Mouse (Mus musculus) neural tube, embryonic 11.5 days (tissue): ENCODE results near the gene Fam19a5. TPM values are rescaled to one million over a fixed set of nuclear protein-coding genes. Genes with fewer than 3 reads are reported as not detected.

Experiments
- ATAC-seq: fragments of 200-750 bp; cut with Nextera tagmentation; 2 replicates; pipeline ENCODE4 v1.8.0; 2017; ENCODE audit warnings: moderate number of reproducible peaks, mild to moderate bottlenecking, moderate TSS enrichment, moderate library complexity; ENCODE audit not compliant: insufficient read depth, low FRiP score, low TSS enrichment
- DNase-seq: peaks from one replicate; pipeline ENCODE4 v3.0.0-alpha.2; 2015; ENCODE audit warnings: low spot score
- H3K27ac ChIP-seq: fragments of 300-500 bp; sonication (generic); 2 replicates; pipeline ENCODE4 v1.5.1; 2014; ENCODE audit warnings: low read depth, mild to moderate bottlenecking, low read length
- H3K27me3 ChIP-seq: fragments of 300-500 bp; sonication (generic); 2 replicates; pipeline ENCODE4 v1.6.1; 2014; ENCODE audit warnings: mild to moderate bottlenecking, low read length, mixed read lengths; ENCODE audit not compliant: control insufficient read depth, insufficient read depth
- H3K36me3 ChIP-seq: fragments of 300-500 bp; sonication (generic); 2 replicates; pipeline ENCODE4 v1.6.1; 2014; ENCODE audit warnings: mild to moderate bottlenecking, low read length, moderate library complexity, mixed read lengths; ENCODE audit not compliant: control insufficient read depth, insufficient read depth
- H3K4me1 ChIP-seq: fragments of 300-500 bp; sonication (generic); 2 replicates; pipeline ENCODE4 v1.6.1; 2014; ENCODE audit warnings: low read length, mixed read lengths; ENCODE audit not compliant: control insufficient read depth, insufficient read depth
- H3K4me2 ChIP-seq: fragments of 300-500 bp; sonication (generic); 2 replicates; pipeline ENCODE4 v1.6.1; 2014; ENCODE audit warnings: low read depth, mild to moderate bottlenecking, moderate library complexity
- H3K4me3 ChIP-seq: fragments of 300-500 bp; sonication (generic); 2 replicates; pipeline ENCODE4 v1.5.1; 2014; ENCODE audit warnings: low read depth, low read length
- H3K9ac ChIP-seq: fragments of 300-500 bp; sonication (generic); 2 replicates; pipeline ENCODE4 v1.6.1; 2014; ENCODE audit warnings: mild to moderate bottlenecking, low read length
- H3K9me3 ChIP-seq: fragments of 300-500 bp; sonication (generic); 2 replicates; pipeline ENCODE4 v1.6.1; 2016; ENCODE audit warnings: low read length; ENCODE audit not compliant: control insufficient read depth
- WGBS: fragments of 180-500 bp; shearing (Covaris S2); extraction: QIAGEN DNeasy Blood & Tissue Kit; methylation state at CpG from one replicate; pipeline ENCODE4 v1.1.7; 2014; 5-methylcytosine and 5-hydroxymethylcytosine counted together
- polyA plus RNA-seq: library from polyadenylated mRNA; unstranded; fragments of >200 nt; fragmentation: Nextera tagmentation; extraction: Ambion mirVana; gene quantifications from 2 replicates; pipeline ENCODE4 v1.2.1, GENCODE M21; 2014

Gene Fam19a5
- polyA plus RNA-seq, 1 experiment from 2014 or later: 9.4 TPM

DNA sequence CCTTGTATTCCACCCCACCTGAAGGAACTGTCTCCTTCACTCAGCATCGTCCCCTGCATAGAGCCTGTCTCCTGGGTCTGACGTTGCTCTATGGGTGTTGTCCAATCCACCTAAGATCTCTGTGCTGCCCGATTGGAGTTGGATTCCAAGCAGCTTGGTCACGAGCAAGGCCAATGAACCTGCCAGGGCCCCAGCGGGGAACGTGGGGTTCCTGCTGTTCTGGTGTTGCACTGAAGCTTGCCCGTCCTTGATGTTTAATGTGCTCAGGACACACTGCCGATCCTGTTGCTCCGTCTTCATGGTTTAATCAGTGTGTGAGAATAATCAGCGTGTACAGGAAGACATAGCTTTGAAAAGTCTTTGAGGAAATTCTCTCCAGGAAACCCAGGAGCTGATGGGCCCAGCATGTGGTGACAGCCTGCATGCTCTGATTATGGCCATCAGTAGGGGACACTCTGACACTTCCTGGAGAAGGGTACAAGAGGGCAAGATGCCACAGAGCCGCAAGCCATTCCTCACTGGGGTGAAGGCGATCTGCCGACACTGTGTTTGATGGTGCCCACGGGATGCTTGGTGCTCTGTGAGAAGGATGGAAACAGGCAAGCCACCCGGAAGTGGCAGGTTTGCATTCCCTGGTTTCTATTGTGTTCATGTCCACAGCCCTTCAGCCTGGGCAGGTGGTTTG is 147.3 kb downstream of the Fam19a5 start:
- no peak overlapping the region for H3K4me2 ChIP-seq
- DNase-seq: no peak
- WGBS: 66% methylated on average over 15 of the region's 15 CpGs
- H3K27ac ChIP-seq: no peak overlapping the region
- H3K9ac ChIP-seq: no peak overlapping the region
- H3K4me1 ChIP-seq: no peaks in the 10 kb centered on the region
- no peak overlapping the region for H3K4me3 ChIP-seq
- ATAC-seq: no peak
- no peaks in the 10 kb centered on the region for H3K9me3 ChIP-seq
- H3K36me3 ChIP-seq: no peaks in the 10 kb centered on the region
- no peaks in the 10 kb centered on the region for H3K27me3 ChIP-seq

DNA sequence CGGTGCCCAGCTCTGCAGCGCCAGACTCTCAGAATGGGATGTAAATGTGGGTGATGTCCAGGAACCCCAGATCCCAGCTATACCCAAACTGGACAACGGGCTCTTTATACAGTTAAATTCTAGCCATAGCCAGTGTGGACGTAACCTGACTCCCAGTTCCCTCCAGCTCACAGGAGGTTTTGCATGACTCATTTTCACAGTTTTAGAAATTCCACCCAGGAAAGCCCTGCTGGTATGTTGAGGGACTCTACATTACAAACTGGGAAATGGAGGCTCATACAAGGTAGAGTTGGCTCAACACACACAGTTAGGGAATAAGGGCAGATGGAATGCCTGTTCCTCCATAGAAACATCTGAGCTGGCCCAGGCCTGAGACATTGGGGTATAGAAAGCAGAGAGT is 147.9 kb downstream of the Fam19a5 start:
- 85% methylated on average over 4 of the region's 4 CpGs for WGBS

DNA sequence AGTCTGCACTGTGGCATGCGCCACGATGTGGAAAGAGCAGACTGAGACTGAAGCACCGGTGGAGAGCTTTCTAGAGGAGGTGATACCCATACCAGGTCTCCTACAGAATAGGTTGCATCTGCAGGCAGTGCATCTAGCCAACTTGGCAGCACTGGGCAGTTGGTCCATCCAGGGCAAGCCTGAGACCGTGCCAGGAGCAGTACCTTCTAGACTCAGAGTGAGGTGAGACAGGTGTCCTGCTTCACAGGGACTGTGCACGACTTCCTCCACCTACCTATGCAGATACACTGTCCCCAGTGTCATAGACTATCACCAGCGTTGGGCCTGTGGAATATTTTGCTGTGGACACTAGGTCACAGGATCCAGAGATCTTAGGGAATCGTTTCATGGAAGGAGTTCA is 148.3 kb downstream of the Fam19a5 start:
- Histone ChIP-seq H3K36me3 (no peaks in the 10 kb centered on the region), H3K9me3 (no peaks in the 10 kb centered on the region), H3K9ac (no peak overlapping the region), H3K4me2 (no peak overlapping the region), H3K27ac (no peak overlapping the region), H3K4me3 (no peak overlapping the region), H3K27me3 (no peaks in the 10 kb centered on the region), H3K4me1 (no peaks in the 10 kb centered on the region)
- 95% methylated on average over 7 of the region's 7 CpGs for WGBS
- DNase-seq (no peak), ATAC-seq (no peak)

More for the DNA sequence above, 147.9 kb downstream of the Fam19a5 start:
- Histone ChIP-seq H3K4me2 (no peak overlapping the region), H3K4me3 (no peak overlapping the region), H3K27me3 (no peaks in the 10 kb centered on the region), H3K4me1 (no peaks in the 10 kb centered on the region), H3K9ac (no peak overlapping the region), H3K9me3 (no peaks in the 10 kb centered on the region), H3K36me3 (no peaks in the 10 kb centered on the region), H3K27ac (no peak overlapping the region)
- DNase-seq (no peak), ATAC-seq (no peak)

DNA sequence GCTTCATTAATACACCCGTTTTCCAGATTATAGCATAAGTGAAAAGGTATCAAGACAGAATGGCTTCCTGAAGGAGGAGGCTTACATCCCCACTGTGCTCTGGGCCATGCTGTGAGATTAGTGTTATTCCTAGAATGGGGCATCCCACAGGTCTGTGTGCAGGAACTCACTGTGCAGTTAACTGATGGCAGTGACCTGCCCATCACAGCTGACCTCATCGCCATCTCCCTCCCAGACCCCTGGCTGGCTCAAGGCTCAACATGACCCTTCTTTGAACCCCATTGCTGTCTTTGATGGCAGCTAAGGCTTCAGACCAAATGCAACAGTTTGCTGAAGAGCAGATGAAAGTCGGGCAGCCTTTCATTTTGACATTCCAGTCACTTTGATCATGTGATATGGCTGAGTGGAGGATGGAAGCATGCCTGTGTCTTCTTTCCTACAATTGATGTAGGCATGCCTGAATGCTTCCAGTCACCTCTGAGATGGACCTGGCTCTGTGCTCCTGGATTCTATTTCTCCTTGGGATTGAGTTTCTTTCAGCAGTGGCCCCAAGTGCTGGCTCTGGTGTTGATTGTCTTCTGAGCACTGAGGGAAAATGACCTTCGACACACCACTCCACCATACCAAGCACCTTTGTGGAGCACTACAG is 148.9 kb downstream of the Fam19a5 start:
- no peak overlapping the region for H3K4me3 ChIP-seq
- no peaks in the 10 kb centered on the region for H3K4me1 ChIP-seq
- H3K36me3 ChIP-seq: no peaks in the 10 kb centered on the region
- no peaks in the 10 kb centered on the region for H3K9me3 ChIP-seq
- H3K27ac ChIP-seq: no peak overlapping the region
- DNase-seq (no peak), ATAC-seq (no peak)
- no peaks in the 10 kb centered on the region for H3K27me3 ChIP-seq
- WGBS: 73% methylated on average over 4 of the region's 4 CpGs
- no peak overlapping the region for H3K9ac ChIP-seq
- no peak overlapping the region for H3K4me2 ChIP-seq

DNA sequence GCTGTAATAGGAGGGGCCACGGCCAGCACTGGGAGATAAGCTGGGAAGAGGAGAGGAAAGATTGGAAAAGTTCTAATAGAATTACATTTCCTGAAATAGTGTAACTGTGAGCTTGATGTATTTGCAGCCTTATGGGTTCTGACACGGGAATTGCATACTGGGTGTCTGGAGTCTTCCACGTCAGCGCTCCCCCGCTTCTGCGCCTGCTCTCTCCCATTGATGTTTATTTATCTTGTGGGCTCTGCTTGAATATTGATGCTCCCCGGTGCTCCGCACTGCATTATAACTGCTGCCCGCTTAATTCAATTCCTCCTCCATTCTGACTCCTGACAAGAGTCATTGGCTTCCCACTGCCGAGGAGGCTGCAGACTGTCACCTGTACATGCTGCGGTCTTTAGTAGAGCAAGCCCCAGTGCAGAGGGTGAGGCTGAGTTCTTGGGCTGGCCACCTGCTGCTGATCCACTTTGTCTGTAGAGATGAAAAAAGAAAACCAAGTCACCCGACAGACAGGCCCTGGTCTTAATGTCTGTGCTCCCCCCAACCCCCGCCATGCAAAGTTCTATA is 153.4 kb downstream of the Fam19a5 start:
- Histone ChIP-seq H3K9ac (no peak overlapping the region), H3K36me3 (no peaks in the 10 kb centered on the region), H3K9me3 (peaks cover 5% of the 10 kb centered on the region; the same call in 1 of the 2 replicates), H3K4me1 (peaks cover 4% of the 10 kb centered on the region; the same call in 1 of the 2 replicates), H3K4me3 (no peak overlapping the region), H3K27ac (no peak overlapping the region), H3K4me2 (no peak overlapping the region), H3K27me3 (no peaks in the 10 kb centered on the region)
- DNase-seq (no peak), ATAC-seq (no peak)
- 70% methylated on average over 13 of the region's 13 CpGs for WGBS

DNA sequence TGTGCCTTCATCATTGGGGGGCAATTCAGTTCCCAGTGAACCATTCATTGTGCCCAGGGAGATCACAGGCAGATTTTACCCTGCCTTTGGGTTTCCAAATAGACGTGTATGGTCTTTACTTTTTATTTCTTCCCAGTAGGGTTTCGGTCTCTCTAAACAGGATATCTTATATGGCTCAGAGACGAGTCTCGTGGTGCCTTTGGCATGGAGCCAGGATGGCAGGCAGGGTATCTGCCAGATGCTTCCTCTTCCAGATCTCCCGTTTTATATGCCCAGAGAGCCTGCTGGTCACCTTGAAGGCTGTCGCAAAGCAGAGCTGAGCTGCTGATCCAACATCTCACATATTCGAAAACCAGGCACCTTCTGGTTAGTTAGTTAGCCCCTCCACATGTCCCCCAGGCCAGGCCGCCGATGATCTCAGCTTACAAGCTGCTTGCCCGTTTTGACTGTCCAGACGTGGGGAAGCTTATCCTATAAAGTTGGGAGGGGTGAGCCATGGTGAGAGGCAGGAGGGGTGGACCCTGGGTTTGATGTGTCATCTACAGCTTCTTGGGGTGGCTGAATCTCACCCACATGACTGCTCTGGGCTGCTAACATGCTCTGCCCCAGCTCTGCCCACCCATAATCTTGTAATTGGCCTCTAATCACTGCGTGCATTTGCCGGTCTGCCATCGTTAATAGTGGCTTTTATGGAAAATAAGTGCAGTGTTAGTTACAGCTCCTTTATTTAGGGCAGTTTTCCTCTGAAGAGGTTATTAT is 154.6 kb downstream of the Fam19a5 start:
- no peak for ATAC-seq
- H3K9ac ChIP-seq: no peak overlapping the region
- WGBS: 72% methylated on average over 14 of the region's 14 CpGs
- no peak overlapping the region for H3K4me2 ChIP-seq
- peaks cover 4% of the 10 kb centered on the region; the same call in 1 of the 2 replicates for H3K4me1 ChIP-seq
- H3K27ac ChIP-seq: no peak overlapping the region
- DNase-seq: no peak
- peaks cover 5% of the 10 kb centered on the region; the same call in 1 of the 2 replicates for H3K9me3 ChIP-seq
- no peaks in the 10 kb centered on the region for H3K27me3 ChIP-seq
- no peaks in the 10 kb centered on the region for H3K36me3 ChIP-seq
- no peak overlapping the region for H3K4me3 ChIP-seq

DNA sequence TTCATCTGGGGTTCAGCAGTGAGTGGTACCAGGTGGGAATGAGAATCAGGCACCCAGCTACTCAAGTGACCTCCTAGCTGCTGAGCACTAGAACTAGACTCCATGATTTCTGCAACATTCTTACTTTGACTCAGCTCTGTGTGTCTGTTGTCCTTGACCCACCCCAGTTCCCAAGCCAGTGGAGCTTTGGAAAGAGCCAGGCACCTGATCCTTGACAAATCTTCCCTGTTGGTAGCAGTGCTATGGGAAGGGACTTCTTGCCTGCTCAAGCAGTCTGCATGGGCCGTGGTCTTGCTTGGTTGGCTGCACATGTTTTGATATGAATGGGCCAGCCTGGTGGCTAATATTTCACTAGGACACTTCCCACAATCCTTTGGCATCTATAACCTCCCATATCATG is 158.7 kb downstream of the Fam19a5 start:
- WGBS: 81% methylated on average over 1 of the region's 1 CpGs
- H3K36me3 ChIP-seq: no peaks in the 10 kb centered on the region
- ATAC-seq (no peak), DNase-seq (no peak)
- no peaks in the 10 kb centered on the region for H3K27me3 ChIP-seq
- H3K9ac ChIP-seq: no peak overlapping the region
- no peak overlapping the region for H3K27ac ChIP-seq
- peaks cover 4% of the 10 kb centered on the region; the same call in 1 of the 2 replicates for H3K4me1 ChIP-seq
- no peak overlapping the region for H3K4me3 ChIP-seq
- H3K4me2 ChIP-seq: no peak overlapping the region
- peaks cover 5% of the 10 kb centered on the region; the same call in 1 of the 2 replicates for H3K9me3 ChIP-seq

DNA sequence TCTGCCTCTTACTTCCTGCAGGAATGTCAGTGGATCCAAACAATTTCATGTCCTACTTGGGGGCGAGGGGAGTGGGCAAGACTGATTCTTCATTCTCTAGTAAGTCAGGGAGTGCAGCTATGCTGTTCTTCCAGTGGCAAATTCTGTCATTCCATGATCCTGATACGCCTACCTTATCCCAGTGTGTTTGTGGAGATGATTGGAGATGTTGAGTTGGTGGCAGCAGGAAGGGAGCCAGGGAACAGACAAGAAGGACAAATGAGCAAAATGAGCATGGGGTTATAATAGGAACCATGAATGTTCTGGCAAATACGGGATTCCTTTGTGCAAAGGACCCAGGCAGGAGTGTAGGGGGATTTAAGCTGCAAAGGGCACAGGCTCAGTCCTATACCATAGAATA is 159.2 kb downstream of the Fam19a5 start:
- Histone ChIP-seq H3K27me3 (no peaks in the 10 kb centered on the region), H3K4me2 (no peak overlapping the region), H3K27ac (no peak overlapping the region), H3K9me3 (peaks cover 5% of the 10 kb centered on the region; the same call in 1 of the 2 replicates), H3K9ac (no peak overlapping the region), H3K4me1 (peaks cover 3% of the 10 kb centered on the region; the same call in 1 of the 2 replicates), H3K4me3 (no peak overlapping the region), H3K36me3 (no peaks in the 10 kb centered on the region)
- 90% methylated on average over 3 of the region's 3 CpGs for WGBS
- ATAC-seq (no peak), DNase-seq (no peak)
